In genomic region chr7:64862978-64863377, GRCm38 (mm10) we compare ENCODE assay signal across 22 mouse cellular contexts. TPM values are rescaled to one million over a fixed set of nuclear protein-coding genes. Genes with fewer than 3 reads are reported as not detected.
DNase-seq lines count a peak whose midpoint lies in the region; ATAC-seq and TF ChIP-seq lines count a peak whose summit lies in the region.
"Had no signal": no experiment of that assay in that cellular context is flagged by ENCODE, and none has a peak within 500 bp of the region (broad histone marks: within the 10 kb centered on the region; RNA-seq: fewer than 3 reads in every experiment).

No protein-coding gene starts in this region.

- no peak overlapping the region for H3K27ac ChIP-seq in hindbrain, postnatal 0 days
- no peak overlapping the region for H3K27ac ChIP-seq in hindbrain, embryonic 11.5 days (ENCODE audit: low read depth, low read length)
- H3K27ac ChIP-seq in midbrain, postnatal 0 days (ENCODE audit: low read depth, low read length) = no peak overlapping the region
- no peak overlapping the region for H3K27ac ChIP-seq in midbrain, embryonic 16.5 days (ENCODE audit: low read length)

- H3K4me3 ChIP-seq in hindbrain, postnatal 0 days (ENCODE audit: low read length) = no peak overlapping the region
- H3K4me3 ChIP-seq in hindbrain, embryonic 11.5 days (ENCODE audit: low read depth, low read length) = no peak overlapping the region
- H3K4me3 ChIP-seq in midbrain, postnatal 0 days (ENCODE audit: low read depth, low read length) = no peak overlapping the region
- no peak overlapping the region for H3K4me3 ChIP-seq in midbrain, embryonic 16.5 days (ENCODE audit: low read depth, low read length)

- peak; percentile 44 for DNase-seq in heart, adult 11 months
- DNase-seq in heart, adult 8-10 months (ENCODE audit: low spot score) = no peak
- peak; percentile 48 for DNase-seq in hindbrain, postnatal 0 days (ENCODE audit: low spot score)
- no peak for DNase-seq in hindbrain, embryonic 11.5 days (ENCODE audit: low spot score)
- peak; percentile 27 for DNase-seq in left cerebral cortex, postnatal 4 days
- no peak for DNase-seq in left cerebral cortex, adult 9 months (ENCODE audit: low spot score in 2 of 2)
- DNase-seq in midbrain, postnatal 0 days (ENCODE audit: low spot score) = peak; percentile 51
- DNase-seq: adrenal gland, adult 2 months; adrenal gland, adult 8-10 months; adrenal gland, postnatal 10 days; adrenal gland, postnatal 14 days; adrenal gland, postnatal 25 days; adrenal gland, postnatal 36 days; B cell, adult 2 months; cerebellum, adult 11 months; cerebellum, adult 11-12 months had no signal

- no peak overlapping the region for H3K4me2 ChIP-seq in hindbrain, postnatal 0 days (ENCODE audit: low read depth, low read length)
- H3K4me2 ChIP-seq in hindbrain, embryonic 11.5 days (replicated peaks; ENCODE audit: low read depth, low read length) = no peak overlapping the region
- no peak overlapping the region for H3K4me2 ChIP-seq in midbrain, postnatal 0 days (ENCODE audit: low read depth, low read length, poor library complexity, severe bottlenecking)
- H3K4me2 ChIP-seq in midbrain, embryonic 16.5 days (ENCODE audit: low read length) = no peak overlapping the region

- H3K27me3 ChIP-seq in hindbrain, postnatal 0 days (ENCODE audit: insufficient read depth, low read length) = no peaks in the 10 kb centered on the region
- H3K27me3 ChIP-seq in hindbrain, embryonic 11.5 days (ENCODE audit: control insufficient read depth, insufficient read depth, low read length) = 0 out of 2 replicates have a peak, but pooled peaks cover 2% of the 10 kb centered on the region
- H3K27me3 ChIP-seq in midbrain, postnatal 0 days (ENCODE audit: insufficient read depth, low read length) = no peaks in the 10 kb centered on the region
- no peaks in the 10 kb centered on the region for H3K27me3 ChIP-seq in midbrain, embryonic 16.5 days (ENCODE audit: control insufficient read depth, insufficient read depth, low read depth, low read length)
- H3K27me3 ChIP-seq: CH12.LX, Patski had no signal

- intact Hi-C loops in left cerebral cortex, postnatal 4 days (cut with DNase I) = no loop called here

- H3K36me3 ChIP-seq in hindbrain, postnatal 0 days (ENCODE audit: insufficient read depth, low read length) = no peaks in the 10 kb centered on the region
- H3K36me3 ChIP-seq in hindbrain, embryonic 11.5 days (ENCODE audit: control insufficient read depth, insufficient read depth, low read length) = no peaks in the 10 kb centered on the region
- H3K36me3 ChIP-seq in midbrain, postnatal 0 days (ENCODE audit: insufficient read depth, low read length) = no peaks in the 10 kb centered on the region
- H3K36me3 ChIP-seq in midbrain, embryonic 16.5 days (ENCODE audit: control insufficient read depth, insufficient read depth, low read length) = no peaks in the 10 kb centered on the region
- H3K36me3 ChIP-seq: G1E had no signal

- ATAC-seq in hindbrain, postnatal 0 days = peak; percentile 91
- no peak for ATAC-seq in hindbrain, embryonic 11.5 days (ENCODE audit: low FRiP score)
- ATAC-seq in midbrain, postnatal 0 days (ENCODE audit: low FRiP score) = no peak; the same call in 1 of the 2 replicates
- ATAC-seq in midbrain, embryonic 16.5 days = no peak
- ATAC-seq: activated CD4-positive, CD25-positive, alpha-beta regulatory T cell, adult 4 months; CD4-positive, CD25-positive, alpha-beta regulatory T cell, adult 4 months; Patski had no signal

- WGBS in hindbrain, postnatal 0 days = 56% methylated on average over 3 of the region's 3 CpGs
- WGBS in hindbrain, embryonic 11.5 days = 82% methylated on average over 3 of the region's 3 CpGs
- WGBS in midbrain, postnatal 0 days = 86% methylated on average over 3 of the region's 3 CpGs
- 81% methylated on average over 3 of the region's 3 CpGs for WGBS in midbrain, embryonic 16.5 days

- no peaks in the 10 kb centered on the region for H3K9me3 ChIP-seq in hindbrain, postnatal 0 days (ENCODE audit: low read length)
- H3K9me3 ChIP-seq in hindbrain, embryonic 11.5 days (ENCODE audit: control insufficient read depth, low read length) = no peaks in the 10 kb centered on the region
- no peaks in the 10 kb centered on the region for H3K9me3 ChIP-seq in midbrain, postnatal 0 days (ENCODE audit: low read length)
- no peaks in the 10 kb centered on the region for H3K9me3 ChIP-seq in midbrain, embryonic 16.5 days (replicated peaks; ENCODE audit: control insufficient read depth, low read length, poor library complexity, severe bottlenecking)
- H3K9me3 ChIP-seq: G1E had no signal

- no peak for TF ChIP-seq CTCF in hindbrain, postnatal 0 days (IDR thresholded peaks at IDR 0.05; ENCODE audit: low read depth)
- no peak for TF ChIP-seq CTCF in midbrain, postnatal 0 days (IDR thresholded peaks at IDR 0.05)

- H3K9ac ChIP-seq in hindbrain, postnatal 0 days (replicated peaks; ENCODE audit: low read length) = no peak overlapping the region
- H3K9ac ChIP-seq in hindbrain, embryonic 11.5 days (ENCODE audit: low read depth, low read length) = no peak overlapping the region
- no peak overlapping the region for H3K9ac ChIP-seq in midbrain, postnatal 0 days (replicated peaks; ENCODE audit: low read length, poor library complexity, severe bottlenecking)
- H3K9ac ChIP-seq in midbrain, embryonic 16.5 days (ENCODE audit: low read depth, low read length) = no peak overlapping the region

- H3K4me1 ChIP-seq in hindbrain, postnatal 0 days (ENCODE audit: insufficient read depth, low read length) = no peaks in the 10 kb centered on the region
- no peaks in the 10 kb centered on the region for H3K4me1 ChIP-seq in hindbrain, embryonic 11.5 days (replicated peaks; ENCODE audit: control insufficient read depth, insufficient read depth, low read length)
- H3K4me1 ChIP-seq in midbrain, postnatal 0 days (ENCODE audit: insufficient read depth, low read length) = no peaks in the 10 kb centered on the region
- H3K4me1 ChIP-seq in midbrain, embryonic 16.5 days (ENCODE audit: control insufficient read depth, insufficient read depth, low read length) = no peaks in the 10 kb centered on the region

RNA-seq across cellular contexts. Expression of gene Nsmce3, which starts 9.8 kb away (rescaled TPM):
- total RNA-seq in heart, adult 8-10 months (2022) = 1 to 10 TPM; 3.1 to 3.4 (median 3.2) TPM
- total RNA-seq in hindbrain, postnatal 0 days (2014; rRNA removed) = 18.4 and 19.3 TPM in 2 replicates
- 10.2 and 10.5 TPM in 2 replicates for polyA plus RNA-seq in hindbrain, postnatal 0 days (2015; fragmentation: Nextera tagmentation; extraction: Ambion mirVana)
- 12.3 and 12.8 TPM in 2 replicates for polyA plus RNA-seq in hindbrain, embryonic 11.5 days (2014; fragmentation: Nextera tagmentation; extraction: Ambion mirVana)
- total RNA-seq in left cerebral cortex, postnatal 4 days (2021) = 10 to 100 TPM; 11.8 to 12.5 TPM
- total RNA-seq in midbrain, postnatal 0 days (2014; rRNA removed) = 14.4 and 18.8 TPM in 2 replicates
- polyA plus RNA-seq in midbrain, postnatal 0 days (2015; fragmentation: Nextera tagmentation; extraction: Ambion mirVana) = 9.2 and 9.9 TPM in 2 replicates
- polyA plus RNA-seq in midbrain, embryonic 16.5 days (2015; fragmentation: Nextera tagmentation; extraction: Ambion mirVana) = 10.3 and 11.5 TPM in 2 replicates

Comparison
In these comparisons a context has a peak if more than half of its experiments do, and no peak if none do; other contexts are left out.
1. DNase-seq: peak in heart, adult 11 months (single experiment), hindbrain, postnatal 0 days (single experiment), left cerebral cortex, postnatal 4 days (single experiment) and midbrain, postnatal 0 days (single experiment); none in heart, adult 8-10 months (single experiment), hindbrain, embryonic 11.5 days (single experiment) and left cerebral cortex, adult 9 months (0 of 2).